Mouse (Mus musculus) hindbrain, embryonic 11.5 days (tissue): ENCODE results near the gene Tctex1d1. TPM values are rescaled to one million over a fixed set of nuclear protein-coding genes. Genes with fewer than 3 reads are reported as not detected.
A peak's percentile ranks its signal among the peaks of the same experiment; 100 is the strongest.

Experiments used
- ATAC-seq: fragments of 200-750 bp; cut with Nextera tagmentation; 2 replicates; pipeline ENCODE4 v1.8.0; 2017; ENCODE audit warnings: mild to moderate bottlenecking, moderate TSS enrichment, moderate library complexity; ENCODE audit not compliant: low FRiP score
- DNase-seq: peaks from one replicate; pipeline ENCODE4 v3.0.0-alpha.2; 2015; ENCODE audit warnings: low spot score
- H3K27ac ChIP-seq: fragments of 300-500 bp; sonication (generic); 2 replicates; pipeline ENCODE4 v1.5.1; 2014; ENCODE audit warnings: mild to moderate bottlenecking, low read depth, low read length
- H3K27me3 ChIP-seq: fragments of 300-500 bp; sonication (generic); 2 replicates; pipeline ENCODE4 v1.6.1; 2014; ENCODE audit warnings: mild to moderate bottlenecking, low read length, moderate library complexity, mixed read lengths; ENCODE audit not compliant: control insufficient read depth, insufficient read depth
- H3K36me3 ChIP-seq: fragments of 300-500 bp; sonication (generic); 2 replicates; pipeline ENCODE4 v1.6.1; 2014; ENCODE audit warnings: mild to moderate bottlenecking, low read length, moderate library complexity, mixed read lengths; ENCODE audit not compliant: control insufficient read depth, insufficient read depth
- H3K4me1 ChIP-seq: fragments of 300-500 bp; sonication (generic); replicated peaks from 2 replicates; pipeline ENCODE4 v1.6.1; 2014; ENCODE audit warnings: low read length, mixed read lengths; ENCODE audit not compliant: control insufficient read depth, insufficient read depth
- H3K4me2 ChIP-seq: fragments of 300-500 bp; sonication (generic); replicated peaks from 2 replicates; pipeline ENCODE4 v1.6.1; 2014; ENCODE audit warnings: mild to moderate bottlenecking, low read depth, low read length
- H3K4me3 ChIP-seq: fragments of 300-500 bp; sonication (generic); 2 replicates; pipeline ENCODE4 v1.5.1; 2014; ENCODE audit warnings: low read depth, low read length
- H3K9ac ChIP-seq: fragments of 300-500 bp; sonication (generic); 2 replicates; pipeline ENCODE4 v1.6.1; 2014; ENCODE audit warnings: low read depth, low read length
- H3K9me3 ChIP-seq: fragments of 300-500 bp; sonication (generic); 2 replicates; pipeline ENCODE4 v1.6.1; 2016; ENCODE audit warnings: low read length; ENCODE audit not compliant: control insufficient read depth
- WGBS: fragments of 180-500 bp; shearing (Covaris S2); extraction: QIAGEN DNeasy Blood & Tissue Kit; methylation state at CpG from one replicate; pipeline ENCODE4 v1.1.7; 2014; 5-methylcytosine and 5-hydroxymethylcytosine counted together
- polyA plus RNA-seq: library from polyadenylated mRNA; unstranded; fragments of >200 nt; fragmentation: Nextera tagmentation; extraction: Ambion mirVana; gene quantifications from 2 replicates; pipeline ENCODE4 v1.2.1, GENCODE M21; 2014

Gene Tctex1d1
- polyA plus RNA-seq, 1 experiment from 2014 or later, result 2.6 TPM

DNA sequence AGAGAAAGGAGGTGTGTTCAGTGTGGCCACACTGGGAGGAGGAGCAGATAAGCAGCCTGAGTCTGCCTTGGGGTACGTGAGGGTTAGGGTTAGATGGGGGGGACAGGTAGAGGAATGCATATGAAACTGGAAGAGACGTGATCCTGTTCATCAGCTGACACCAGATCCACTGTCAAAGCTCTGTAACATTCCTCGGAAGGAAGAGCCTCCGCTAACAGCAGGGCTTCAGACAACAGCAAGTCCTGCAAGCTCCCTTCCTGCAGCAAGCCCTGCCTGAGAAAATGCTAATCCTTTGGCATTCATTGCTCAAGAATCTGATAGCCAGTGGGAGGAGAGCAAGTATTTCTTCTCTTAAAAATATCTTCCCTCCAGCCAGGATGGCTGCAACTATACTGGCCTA is 35.1 kb downstream of the Tctex1d1 start:
- H3K27me3 ChIP-seq, result no peaks in the 10 kb centered on the region
- H3K9me3 ChIP-seq, result no peaks in the 10 kb centered on the region
- H3K27ac ChIP-seq, result no peak overlapping the region
- no peak overlapping the region for H3K9ac ChIP-seq
- no peaks in the 10 kb centered on the region for H3K4me1 ChIP-seq
- WGBS, result 11% methylated on average over 4 of the region's 4 CpGs
- H3K4me3 ChIP-seq, result no peak overlapping the region
- no peak overlapping the region for H3K4me2 ChIP-seq
- ATAC-seq (no peak), DNase-seq (peak; percentile 15)
- H3K36me3 ChIP-seq, result no peaks in the 10 kb centered on the region

DNA sequence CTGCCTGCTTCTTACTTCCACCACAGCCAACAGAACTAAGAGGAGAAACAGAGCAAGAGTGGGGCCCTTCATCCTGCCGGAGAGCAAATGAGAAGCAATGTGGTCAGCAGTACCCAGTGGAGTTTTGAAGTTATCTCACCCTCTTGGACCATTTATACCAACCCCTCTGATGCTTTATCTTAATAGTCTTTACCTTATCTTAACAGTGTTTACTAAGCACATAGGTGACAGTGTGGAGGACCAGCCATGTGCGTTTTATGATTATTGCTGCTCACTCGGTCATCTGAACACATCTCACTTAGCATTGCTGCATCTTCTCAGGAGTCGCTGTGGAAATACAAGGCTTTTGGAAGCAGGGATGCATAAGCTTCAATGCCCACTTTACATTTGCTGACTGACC is 48.2 kb downstream of the Tctex1d1 start, which contains the start of gene Insl5:
Gene Insl5, minus strand, starts transcription at position 222 of the 400 bp plus-strand sequence.
- ATAC-seq (no peak), DNase-seq (no peak)
- Histone ChIP-seq H3K4me3 (no peak within 1 kb of the TSS), H3K27me3 (no peaks in the 10 kb centered on the region), H3K9ac (no peak within 1 kb of the TSS), H3K4me1 (no peaks in the 10 kb centered on the region), H3K36me3 (no peaks in the 10 kb centered on the region), H3K4me2 (no peak within 1 kb of the TSS), H3K9me3 (no peaks in the 10 kb centered on the region), H3K27ac (no peak within 1 kb of the TSS)
- WGBS, result 91% methylated on average over 4 of the region's 4 CpGs

DNA sequence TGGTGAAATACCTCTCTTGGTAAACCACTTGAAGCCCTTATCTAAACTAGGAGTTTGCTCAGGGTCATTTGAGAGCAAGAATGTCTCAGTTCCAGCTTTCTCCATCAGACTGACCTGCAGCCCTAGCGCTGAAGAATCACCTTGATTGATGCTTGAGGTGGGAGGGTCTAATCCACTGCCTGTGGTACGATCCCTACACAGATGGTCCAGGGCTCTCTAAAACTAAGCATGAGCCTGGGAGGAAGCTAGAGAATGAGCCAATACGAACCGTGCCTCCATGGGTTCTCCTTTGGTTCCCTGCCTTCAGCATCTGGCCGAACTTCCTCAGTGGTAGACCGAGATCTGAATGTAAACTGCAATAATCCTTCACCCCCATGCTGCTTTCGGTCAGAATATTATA is 49.3 kb downstream of the Tctex1d1 start:
- H3K27me3 ChIP-seq, result no peaks in the 10 kb centered on the region
- no peak for ATAC-seq
- WGBS, result 86% methylated on average over 7 of the region's 7 CpGs
- H3K4me3 ChIP-seq, result no peak overlapping the region
- H3K36me3 ChIP-seq, result no peaks in the 10 kb centered on the region
- H3K4me1 ChIP-seq, result no peaks in the 10 kb centered on the region
- H3K9me3 ChIP-seq, result no peaks in the 10 kb centered on the region
- H3K27ac ChIP-seq, result no peak overlapping the region
- H3K9ac ChIP-seq, result no peak overlapping the region
- no peak for DNase-seq
- no peak overlapping the region for H3K4me2 ChIP-seq

DNA sequence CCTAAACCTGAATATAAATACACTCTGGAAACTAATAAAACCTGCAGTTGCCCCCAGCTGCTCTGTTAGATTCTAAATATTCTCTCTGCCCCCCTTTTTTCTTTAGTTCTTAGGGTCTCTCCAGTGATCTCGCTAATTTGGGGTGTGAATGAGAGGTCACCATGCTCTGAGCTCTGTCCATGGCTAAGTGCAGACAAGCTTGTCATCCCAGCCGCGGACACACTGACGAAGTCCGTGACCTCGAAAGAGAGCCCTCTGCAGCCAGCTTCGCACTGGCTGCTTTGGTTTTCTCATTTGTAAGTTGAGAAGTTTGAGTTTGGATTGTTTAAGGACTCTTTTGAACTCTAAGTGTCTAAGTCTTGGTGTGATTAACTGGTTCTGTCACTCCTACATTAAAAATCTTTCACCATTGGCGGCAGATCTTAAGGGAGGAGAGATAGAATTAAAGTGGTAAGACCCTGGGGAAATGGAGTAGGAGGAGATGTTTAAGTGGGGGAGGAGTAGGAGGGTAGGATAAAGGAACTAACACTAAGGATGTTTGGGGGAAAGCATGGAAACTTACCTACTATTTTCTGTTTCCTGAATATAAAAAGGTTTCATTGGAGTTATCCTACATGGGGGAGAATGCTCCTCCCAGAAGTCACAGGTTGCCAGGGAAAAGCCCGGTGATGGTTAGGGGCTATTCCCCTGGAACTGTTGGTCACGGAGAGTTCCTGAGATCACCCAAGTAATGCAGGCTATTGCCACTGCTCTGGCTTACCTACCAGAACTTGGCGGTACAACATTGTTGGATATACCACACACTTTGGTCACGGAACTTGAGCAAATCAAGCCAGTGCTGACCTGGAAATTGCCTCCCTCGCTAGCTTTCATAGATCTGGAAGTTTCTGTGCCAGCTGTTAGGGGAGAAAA is 50.0 kb downstream of the Tctex1d1 start:
- 68% methylated on average over 13 of the region's 13 CpGs for WGBS
- ATAC-seq, result no peak
- H3K27me3 ChIP-seq, result no peaks in the 10 kb centered on the region
- no peak overlapping the region for H3K27ac ChIP-seq
- no peak overlapping the region for H3K4me2 ChIP-seq
- DNase-seq, result no peak
- no peaks in the 10 kb centered on the region for H3K9me3 ChIP-seq
- no peaks in the 10 kb centered on the region for H3K36me3 ChIP-seq
- no peaks in the 10 kb centered on the region for H3K4me1 ChIP-seq
- H3K9ac ChIP-seq, result no peak overlapping the region
- H3K4me3 ChIP-seq, result no peak overlapping the region

DNA sequence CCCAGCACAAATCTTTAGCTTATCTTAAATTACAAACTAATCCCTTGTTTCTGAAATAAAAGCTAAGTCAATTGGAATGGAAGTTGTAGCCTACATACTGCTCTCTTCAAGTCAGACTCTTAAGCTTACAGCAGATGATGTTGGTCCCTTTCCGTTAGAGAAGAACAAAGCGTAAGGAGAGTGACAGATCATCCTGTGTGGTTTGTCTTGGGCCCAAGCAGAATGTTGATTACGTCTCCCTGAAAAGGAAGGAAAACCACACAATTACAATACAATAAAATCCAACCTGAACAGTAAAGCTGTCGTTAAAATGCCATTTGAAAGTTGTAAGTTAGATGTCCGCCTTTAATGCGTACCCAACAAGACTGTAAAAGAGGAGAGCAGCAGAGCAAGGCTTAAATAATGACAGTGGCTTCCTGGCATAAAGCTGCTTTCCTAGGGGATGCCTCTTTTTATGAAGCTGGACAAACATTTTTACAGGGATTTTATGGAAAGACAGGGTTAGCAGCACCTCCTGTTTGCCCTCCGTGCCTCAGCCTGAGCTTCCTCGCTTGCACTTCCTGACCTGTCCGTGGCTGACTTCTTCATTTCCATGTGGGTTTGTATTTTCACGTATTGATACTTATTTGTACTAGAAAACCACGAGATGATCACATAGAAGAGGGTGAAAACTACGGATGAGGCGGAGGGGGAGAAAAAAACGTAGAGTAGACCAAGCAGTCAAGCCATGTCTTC is 60.9 kb downstream of the Tctex1d1 start:
- DNase-seq (no peak), ATAC-seq (no peak)
- Histone ChIP-seq H3K27ac (no peak overlapping the region), H3K9ac (no peak overlapping the region), H3K4me2 (no peak overlapping the region), H3K4me3 (no peak overlapping the region), H3K27me3 (no peaks in the 10 kb centered on the region), H3K4me1 (no peaks in the 10 kb centered on the region), H3K36me3 (no peaks in the 10 kb centered on the region), H3K9me3 (no peaks in the 10 kb centered on the region)
- WGBS, result 83% methylated on average over 14 of the region's 14 CpGs

DNA sequence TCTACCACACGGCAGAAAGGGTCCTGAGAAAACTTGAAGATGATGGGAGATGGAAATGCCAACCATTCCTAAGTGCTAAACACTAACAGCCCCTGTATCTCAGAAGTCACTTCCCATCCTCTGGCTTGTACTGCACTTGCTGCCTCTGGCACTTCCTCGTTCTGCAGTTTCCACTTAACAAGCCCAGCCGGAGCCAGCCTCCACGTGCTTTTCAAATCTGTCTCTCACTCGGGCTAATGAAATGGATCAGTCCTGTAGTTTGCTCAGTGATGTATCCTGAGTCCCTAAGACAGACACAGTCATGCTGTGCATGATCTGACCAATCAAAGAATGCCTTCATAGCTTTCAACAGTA is 61.4 kb downstream of the Tctex1d1 start:
- 77% methylated on average over 5 of the region's 5 CpGs for WGBS
- ATAC-seq, result no peak

DNA sequence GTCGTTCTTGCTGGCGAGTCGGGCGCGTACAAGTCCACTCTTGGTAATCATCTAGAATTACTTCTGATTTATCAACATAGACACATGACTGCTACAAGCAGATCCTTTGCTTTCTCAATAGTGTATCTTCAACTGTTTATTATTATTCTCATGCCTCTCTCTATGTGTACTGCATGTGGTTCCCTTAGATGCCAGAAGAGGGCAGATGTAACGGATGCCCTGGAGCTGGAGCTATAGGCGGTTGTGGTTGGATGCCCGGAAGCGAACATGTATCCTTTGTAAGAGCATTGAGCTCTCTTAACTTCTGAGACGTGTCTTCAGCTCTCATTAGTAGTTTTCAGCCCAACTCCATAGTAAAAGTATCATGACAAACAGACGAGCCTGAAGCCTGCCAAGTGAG is 64.6 kb downstream of the Tctex1d1 start:
- no peak overlapping the region for H3K4me2 ChIP-seq
- ATAC-seq, result no peak
- no peaks in the 10 kb centered on the region for H3K36me3 ChIP-seq
- no peaks in the 10 kb centered on the region for H3K27me3 ChIP-seq
- no peaks in the 10 kb centered on the region for H3K4me1 ChIP-seq
- no peak overlapping the region for H3K9ac ChIP-seq
- no peak for DNase-seq
- no peaks in the 10 kb centered on the region for H3K9me3 ChIP-seq
- 91% methylated on average over 11 of the region's 11 CpGs for WGBS
- no peak overlapping the region for H3K27ac ChIP-seq
- H3K4me3 ChIP-seq, result no peak overlapping the region

More for the DNA sequence above, 61.4 kb downstream of the Tctex1d1 start:
- H3K9ac ChIP-seq, result no peak overlapping the region
- no peak for DNase-seq
- no peak overlapping the region for H3K4me3 ChIP-seq
- no peak overlapping the region for H3K4me2 ChIP-seq
- H3K36me3 ChIP-seq, result no peaks in the 10 kb centered on the region
- no peaks in the 10 kb centered on the region for H3K27me3 ChIP-seq
- H3K4me1 ChIP-seq, result no peaks in the 10 kb centered on the region
- no peak overlapping the region for H3K27ac ChIP-seq
- H3K9me3 ChIP-seq, result no peaks in the 10 kb centered on the region

DNA sequence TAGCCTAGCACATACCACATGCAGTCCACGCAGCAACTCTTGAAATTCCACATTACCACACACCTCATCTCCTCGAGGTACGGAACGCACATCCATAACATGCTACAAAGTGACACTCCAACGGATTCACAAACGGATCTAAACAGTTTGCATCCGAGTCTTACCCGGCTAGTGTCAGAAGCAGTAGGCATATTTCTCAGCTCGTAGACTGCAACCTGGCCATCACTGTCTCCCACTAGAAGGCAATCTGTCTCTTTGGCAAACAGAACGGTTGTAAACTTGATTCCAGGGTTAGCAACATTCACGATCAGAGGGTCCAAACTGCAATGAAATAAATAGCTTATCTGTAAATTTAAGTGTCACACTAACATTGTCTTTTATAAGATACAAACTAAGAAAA is 69.6 kb downstream of the Tctex1d1 start:
- ATAC-seq, result no peak
- 87% methylated on average over 11 of the region's 11 CpGs for WGBS
- H3K4me2 ChIP-seq, result no peak overlapping the region
- H3K9me3 ChIP-seq, result no peaks in the 10 kb centered on the region
- no peak for DNase-seq
- H3K36me3 ChIP-seq, result no peaks in the 10 kb centered on the region
- H3K9ac ChIP-seq, result no peak overlapping the region
- H3K27ac ChIP-seq, result no peak overlapping the region
- H3K4me1 ChIP-seq, result no peaks in the 10 kb centered on the region
- no peak overlapping the region for H3K4me3 ChIP-seq
- no peaks in the 10 kb centered on the region for H3K27me3 ChIP-seq
